Mouse (Mus musculus): Measurements from ENCODE around the gene Pcdh15.

GRCm38 (mm10) chr10:73862181-73862580 lies 763.0 kb downstream of the Pcdh15 start:
- TF ChIP-seq POLR2A (IDR thresholded peaks at IDR 0.05; ENCODE audit: borderline replicate concordance, insufficient read depth, low read length) (no peak), CTCF (IDR thresholded peaks at IDR 0.05; ENCODE audit: borderline replicate concordance, insufficient read depth, low read depth, low read length) (no peak)

Data from cerebellum, adult 2 months (tissue).